Mouse (Mus musculus) limb, embryonic 10.5 days (tissue): ENCODE measurements around the gene Gnb2. TPM values are rescaled to one million over a fixed set of nuclear protein-coding genes. Genes with fewer than 3 reads are reported as not detected.

Source experiments
- DNase-seq: peaks from one replicate; pipeline ENCODE4 v3.0.0-alpha.2; 2017; ENCODE audit warnings: low spot score
- H3K27ac ChIP-seq: fragments of 300-500 bp; sonication (generic); 2 replicates; pipeline ENCODE4 v1.5.1; 2016; ENCODE audit warnings: mild to moderate bottlenecking
- H3K27me3 ChIP-seq: fragments of 300-500 bp; sonication (generic); 2 replicates; pipeline ENCODE4 v1.6.1; 2016; ENCODE audit warnings: low read depth, mild to moderate bottlenecking; ENCODE audit not compliant: poor library complexity, severe bottlenecking
- H3K36me3 ChIP-seq: fragments of 300-500 bp; sonication (generic); 2 replicates; pipeline ENCODE4 v1.6.1; 2016; ENCODE audit warnings: mild to moderate bottlenecking, moderate library complexity
- H3K4me1 ChIP-seq: fragments of 300-500 bp; sonication (generic); 2 replicates; pipeline ENCODE4 v1.6.1; 2016
- H3K4me3 ChIP-seq: fragments of 300-500 bp; sonication (generic); 2 replicates; pipeline ENCODE4 v1.5.1; 2016; ENCODE audit warnings: mild to moderate bottlenecking, moderate library complexity
- H3K9me3 ChIP-seq: fragments of 300-500 bp; sonication (generic); replicated peaks from 2 replicates; pipeline ENCODE4 v1.6.1; 2016; ENCODE audit warnings: mild to moderate bottlenecking
- WGBS: fragments of 180-500 bp; shearing (Covaris S2); methylation state at CpG from one replicate; pipeline ENCODE4 v1.1.7; 2016; 5-methylcytosine and 5-hydroxymethylcytosine counted together
- polyA plus RNA-seq: library from polyadenylated mRNA; unstranded; fragments of >200 nt; fragmentation: Nextera tagmentation; extraction: Ambion mirVana; gene quantifications from 2 replicates; pipeline ENCODE4 v1.2.1, GENCODE M21; 2016

The Gnb2 gene
- polyA plus RNA-seq = 257 and 295 TPM in 2 replicates

- Histone ChIP-seq H3K27me3 (no peaks in the 10 kb centered on the region), H3K4me1 (peaks cover 41% of the 10 kb centered on the region), H3K27ac (peak within 1 kb of the TSS; percentile 97), H3K9me3 (no peaks in the 10 kb centered on the region), H3K36me3 (peaks cover 24% of the 10 kb centered on the region), H3K4me3 (peak within 1 kb of the TSS; percentile 77)
- WGBS = under 1% methylated on average over 40 of the region's 40 CpGs
- DNase-seq = peak; percentile 99
Measured at GRCm38 (mm10) chr5:137533117-137533827, at the start of gene Gnb2, which contains the start of gene Epo. Gene Gnb2, minus strand, starts transcription at chr5:137533510. Gene Epo, minus strand, starts transcription at chr5:137533242.

- peaks cover 13% of the 10 kb centered on the region for H3K4me1 ChIP-seq
- WGBS = 36% methylated on average over 8 of the region's 8 CpGs
- H3K9me3 ChIP-seq = no peaks in the 10 kb centered on the region
- no peaks in the 10 kb centered on the region for H3K36me3 ChIP-seq
- H3K27ac ChIP-seq = no peak overlapping the region
- no peak overlapping the region for H3K4me3 ChIP-seq
- peaks cover 41% of the 10 kb centered on the region for H3K27me3 ChIP-seq
- no peak for DNase-seq
Measured at GRCm38 (mm10) chr5:137582702-137583101, 49.4 kb upstream of the Gnb2 start.

- WGBS = 81% methylated on average over 6 of the region's 6 CpGs
- no peaks in the 10 kb centered on the region for H3K36me3 ChIP-seq
- H3K4me3 ChIP-seq = no peak overlapping the region
- H3K9me3 ChIP-seq = no peaks in the 10 kb centered on the region
- H3K27me3 ChIP-seq = peaks cover 56% of the 10 kb centered on the region
- no peak overlapping the region for H3K27ac ChIP-seq
- peaks cover 13% of the 10 kb centered on the region for H3K4me1 ChIP-seq
- no peak for DNase-seq
Measured at GRCm38 (mm10) chr5:137580246-137580645, 46.9 kb upstream of the Gnb2 start.

- H3K9me3 ChIP-seq = no peaks in the 10 kb centered on the region
- peak; percentile 57 for DNase-seq
- no peaks in the 10 kb centered on the region for H3K36me3 ChIP-seq
- peaks cover 10% of the 10 kb centered on the region for H3K4me1 ChIP-seq
- peak overlapping the region; percentile 38 for H3K4me3 ChIP-seq
- WGBS = 6% methylated on average over 27 of the region's 27 CpGs
- peaks cover 35% of the 10 kb centered on the region for H3K27me3 ChIP-seq
- H3K27ac ChIP-seq = 0 out of 2 replicates have a peak overlapping the region, but pooled peaks have one; percentile 12
Measured at GRCm38 (mm10) chr5:137574470-137574901, 41.2 kb upstream of the Gnb2 start.

GRCm38 (mm10) chr5:137570691-137571586, 37.6 kb upstream of the Gnb2 start:
- peaks cover 14% of the 10 kb centered on the region for H3K4me1 ChIP-seq
- H3K4me3 ChIP-seq = no peak overlapping the region
- H3K27me3 ChIP-seq = peaks cover 34% of the 10 kb centered on the region
- DNase-seq = no peak
- H3K36me3 ChIP-seq = no peaks in the 10 kb centered on the region
- no peak overlapping the region for H3K27ac ChIP-seq
- no peaks in the 10 kb centered on the region for H3K9me3 ChIP-seq
- 83% methylated on average over 17 of the region's 17 CpGs for WGBS

GRCm38 (mm10) chr5:137570181-137570580, 36.9 kb upstream of the Gnb2 start:
- Histone ChIP-seq H3K27me3 (peaks cover 27% of the 10 kb centered on the region), H3K36me3 (no peaks in the 10 kb centered on the region), H3K4me3 (no peak overlapping the region), H3K4me1 (peaks cover 14% of the 10 kb centered on the region), H3K9me3 (no peaks in the 10 kb centered on the region), H3K27ac (no peak overlapping the region)
- no peak for DNase-seq
- 68% methylated on average over 7 of the region's 7 CpGs for WGBS

- WGBS = 30% methylated on average over 9 of the region's 9 CpGs
Measured at GRCm38 (mm10) chr5:137569665-137570064, 36.4 kb upstream of the Gnb2 start, which contains the start of gene Tfr2. Gene Tfr2, plus strand, starts transcription at chr5:137569840.

GRCm38 (mm10) chr5:137569031-137569430, 35.7 kb upstream of the Gnb2 start:
- Histone ChIP-seq H3K27me3 (peaks cover 15% of the 10 kb centered on the region), H3K4me3 (no peak overlapping the region), H3K27ac (no peak overlapping the region), H3K4me1 (peaks cover 8% of the 10 kb centered on the region; the same call in 1 of the 2 replicates), H3K36me3 (no peaks in the 10 kb centered on the region), H3K9me3 (no peaks in the 10 kb centered on the region)
- DNase-seq = no peak
- WGBS = 65% methylated on average over 12 of the region's 12 CpGs

More at GRCm38 (mm10) chr5:137569665-137570064, 36.4 kb upstream of the Gnb2 start, which contains the start of gene Tfr2:
- Histone ChIP-seq H3K9me3 (no peaks in the 10 kb centered on the region), H3K36me3 (no peaks in the 10 kb centered on the region), H3K27me3 (peaks cover 22% of the 10 kb centered on the region), H3K4me1 (peaks cover 13% of the 10 kb centered on the region), H3K4me3 (no peak within 1 kb of the TSS), H3K27ac (no peak within 1 kb of the TSS; the same call in 1 of the 2 replicates)
- no peak for DNase-seq

- peaks cover 8% of the 10 kb centered on the region; the same call in 1 of the 2 replicates for H3K4me1 ChIP-seq
- no peak overlapping the region for H3K4me3 ChIP-seq
- H3K27me3 ChIP-seq = peaks cover 8% of the 10 kb centered on the region; the same call in 1 of the 2 replicates
- H3K9me3 ChIP-seq = no peaks in the 10 kb centered on the region
- WGBS = 88% methylated on average over 8 of the region's 8 CpGs
- H3K36me3 ChIP-seq = no peaks in the 10 kb centered on the region
- DNase-seq = no peak
- H3K27ac ChIP-seq = no peak overlapping the region
Measured at GRCm38 (mm10) chr5:137568223-137568798, 35.0 kb upstream of the Gnb2 start.

GRCm38 (mm10) chr5:137566416-137566815, 33.1 kb upstream of the Gnb2 start:
- DNase-seq = no peak
- Histone ChIP-seq H3K36me3 (no peaks in the 10 kb centered on the region), H3K4me3 (no peak overlapping the region), H3K4me1 (peaks cover 8% of the 10 kb centered on the region; the same call in 1 of the 2 replicates), H3K27me3 (0 out of 2 replicates have a peak, but pooled peaks cover 7% of the 10 kb centered on the region), H3K27ac (no peak overlapping the region), H3K9me3 (no peaks in the 10 kb centered on the region)
- 94% methylated on average over 5 of the region's 5 CpGs for WGBS

GRCm38 (mm10) chr5:137565744-137566143, 32.4 kb upstream of the Gnb2 start:
- DNase-seq = no peak
- Histone ChIP-seq H3K27ac (no peak overlapping the region), H3K4me1 (peaks cover 8% of the 10 kb centered on the region; the same call in 1 of the 2 replicates), H3K36me3 (no peaks in the 10 kb centered on the region), H3K9me3 (no peaks in the 10 kb centered on the region), H3K27me3 (0 out of 2 replicates have a peak, but pooled peaks cover 7% of the 10 kb centered on the region), H3K4me3 (no peak overlapping the region)
- 78% methylated on average over 6 of the region's 6 CpGs for WGBS

- no peaks in the 10 kb centered on the region for H3K4me1 ChIP-seq
- H3K27me3 ChIP-seq = 0 out of 2 replicates have a peak, but pooled peaks cover 7% of the 10 kb centered on the region
- H3K36me3 ChIP-seq = no peaks in the 10 kb centered on the region
- no peak overlapping the region for H3K4me3 ChIP-seq
- 75% methylated on average over 10 of the region's 10 CpGs for WGBS
- DNase-seq = no peak
- H3K27ac ChIP-seq = no peak overlapping the region
- no peaks in the 10 kb centered on the region for H3K9me3 ChIP-seq
Measured at GRCm38 (mm10) chr5:137562965-137563364, 29.7 kb upstream of the Gnb2 start.
